Mouse (Mus musculus) ES-Bruce4 (cell line): ENCODE data around the gene Oxct1.

ENCODE experiments used
- CTCF ChIP-seq: IDR thresholded peaks from one replicate; pipeline ENCODE4 v1.8.1; 2011; ENCODE audit warnings: low read depth, low read length
- EP300 ChIP-seq: IDR thresholded peaks from 2 replicates; pipeline ENCODE4 v1.6.1; 2011; ENCODE audit warnings: low read depth, low read length; ENCODE audit not compliant: insufficient read depth
- POLR2A ChIP-seq: IDR thresholded peaks from one replicate; pipeline ENCODE4 v1.8.1; 2011; ENCODE audit warnings: low read length; ENCODE audit not compliant: insufficient read depth

DNA sequence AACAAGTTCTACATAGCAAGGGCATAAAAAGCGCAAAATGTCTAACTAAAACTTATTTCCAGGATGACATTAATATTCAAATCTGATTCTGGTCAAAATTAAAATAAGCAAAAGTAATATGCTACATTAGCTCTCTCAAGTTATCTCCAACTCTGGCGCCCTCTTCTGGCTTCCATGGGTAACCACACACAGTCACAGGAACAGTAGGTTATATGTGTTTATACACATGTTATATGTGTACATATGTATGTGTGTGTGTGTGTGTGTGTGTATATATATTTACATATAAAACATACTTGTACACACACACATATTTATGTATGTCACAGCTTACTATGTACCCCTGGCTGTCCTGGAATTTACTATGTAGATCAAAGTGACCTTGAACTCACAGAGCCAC is 38.2 kb upstream of the Oxct1 start:
- TF ChIP-seq CTCF (no peak), POLR2A (no peak), EP300 (no peak)
